In genomic region chr2:166000769-166001168, GRCm38 (mm10) we compare ENCODE assay signal across 9 mouse cellular contexts. TPM values are rescaled to one million over a fixed set of nuclear protein-coding genes. Genes with fewer than 3 reads are reported as not detected.
DNase-seq lines count a peak whose midpoint lies in the region; ATAC-seq lines count a peak whose summit lies in the region.
"Had no signal": no experiment of that assay in that cellular context is flagged by ENCODE, and none has a peak within 500 bp of the region (broad histone marks: within the 10 kb centered on the region; RNA-seq: fewer than 3 reads in every experiment).

No protein-coding gene starts in this region.

- H3K27ac ChIP-seq in heart, embryonic 14.5 days (replicated peaks in 1 of 2; ENCODE audit: control insufficient read depth in 1 of 2, insufficient read depth in 1 of 2, low read depth in 2 of 2, low read length in 2 of 2) = 0 out of 4 replicates have a peak overlapping the region, but pooled peaks of 1 of the 2 experiments have one; percentile 4
- no peak overlapping the region; the same call in 1 of the 2 replicates for H3K27ac ChIP-seq in embryonic facial prominence, embryonic 11.5 days (replicated peaks; ENCODE audit: low read depth, low read length)
- H3K27ac ChIP-seq in macrophage = peak overlapping the region; percentile 25

- ATAC-seq in heart, embryonic 14.5 days (ENCODE audit: insufficient number of reproducible peaks, insufficient read depth, low FRiP score, low read depth) = no peak
- no peak for ATAC-seq in embryonic facial prominence, embryonic 11.5 days (replicated peaks; ENCODE audit: insufficient number of reproducible peaks, low FRiP score, low TSS enrichment, low read depth)

- H3K27me3 ChIP-seq in heart, embryonic 14.5 days (ENCODE audit: control insufficient read depth, insufficient read depth, low read length) = no peaks in the 10 kb centered on the region
- H3K27me3 ChIP-seq in embryonic facial prominence, embryonic 11.5 days (ENCODE audit: control insufficient read depth, insufficient read depth, low read length) = no peaks in the 10 kb centered on the region

- no peaks in the 10 kb centered on the region for H3K9me3 ChIP-seq in heart, embryonic 14.5 days (ENCODE audit: control insufficient read depth, low read length)
- no peaks in the 10 kb centered on the region for H3K9me3 ChIP-seq in embryonic facial prominence, embryonic 11.5 days (replicated peaks; ENCODE audit: control insufficient read depth, low read length)

- H3K9ac ChIP-seq in heart, embryonic 14.5 days (ENCODE audit: low read length) = no peak overlapping the region; the same call in 1 of the 2 replicates
- H3K9ac ChIP-seq in embryonic facial prominence, embryonic 11.5 days (replicated peaks; ENCODE audit: low read length) = no peak overlapping the region

- intact Hi-C loops in gastrocnemius, postnatal 36 days (cut with DNase I) = no loop called here

- H3K4me1 ChIP-seq in heart, embryonic 14.5 days (ENCODE audit: control insufficient read depth in 2 of 2, insufficient read depth in 2 of 2, low read length in 2 of 2) = peaks cover 9 to 32% of the 10 kb centered on the region in 2 experiments
- peaks cover 7% of the 10 kb centered on the region; the same call in 1 of the 2 replicates for H3K4me1 ChIP-seq in embryonic facial prominence, embryonic 11.5 days (ENCODE audit: control insufficient read depth, insufficient read depth, low read length)

- no peak overlapping the region for H3K4me3 ChIP-seq in heart, embryonic 14.5 days (ENCODE audit: control insufficient read depth in 1 of 2, insufficient read depth in 1 of 2, low read depth in 1 of 2, low read length in 2 of 2)
- no peak overlapping the region for H3K4me3 ChIP-seq in embryonic facial prominence, embryonic 11.5 days (ENCODE audit: low read depth, low read length)
- H3K4me3 ChIP-seq in macrophage (ENCODE audit: inconsistent target) = no peak overlapping the region

- H3K36me3 ChIP-seq in heart, embryonic 14.5 days (ENCODE audit: control insufficient read depth, insufficient read depth, low read length) = 0 out of 2 replicates have a peak, but pooled peaks cover 2% of the 10 kb centered on the region
- H3K36me3 ChIP-seq in embryonic facial prominence, embryonic 11.5 days (replicated peaks; ENCODE audit: control insufficient read depth, insufficient read depth, low read depth, low read length) = no peaks in the 10 kb centered on the region
- no peaks in the 10 kb centered on the region for H3K36me3 ChIP-seq in macrophage (ENCODE audit: inconsistent target)

- H3K79me2 ChIP-seq in macrophage (ENCODE audit: inconsistent target) = peaks cover 100% of the 10 kb centered on the region

- H3K4me2 ChIP-seq in heart, embryonic 14.5 days (ENCODE audit: low read length) = peak overlapping the region; percentile 22
- H3K4me2 ChIP-seq in embryonic facial prominence, embryonic 11.5 days (ENCODE audit: low read depth, low read length) = peak overlapping the region; percentile 13; the same call in 1 of the 2 replicates

- no peak for DNase-seq in heart, adult 9 months (ENCODE audit: low spot score in 2 of 2)
- peak; percentile 37 for DNase-seq in CD4-positive, CD25-positive, alpha-beta regulatory T cell, adult 2 months (ENCODE audit: low read depth, low spot score)
- DNase-seq in embryonic facial prominence, embryonic 11.5 days (ENCODE audit: low spot score) = peak; percentile 42
- DNase-seq in gastrocnemius, adult 18-20 months (ENCODE audit: low spot score) = no peak
- DNase-seq in ovary, postnatal 10 days (ENCODE audit: low spot score) = no peak
- no peak for DNase-seq in gastrocnemius, postnatal 36 days
- DNase-seq: gastrocnemius, postnatal 14 days had no signal

- 33% methylated on average over 5 of the region's 5 CpGs for WGBS in heart, embryonic 14.5 days
- WGBS in embryonic facial prominence, embryonic 11.5 days = 11% methylated on average over 5 of the region's 5 CpGs
- 22% methylated on average over 5 of the region's 5 CpGs for WGBS in macrophage (ENCODE audit: missing documents)

RNA-seq across cellular contexts. Expression of gene Ncoa3, which starts 8.3 kb away (rescaled TPM):
- polyA plus RNA-seq in heart, embryonic 14.5 days (2014; fragmentation: Nextera tagmentation; extraction: Ambion mirVana) = 12.5 and 13.1 TPM in 2 replicates
- 16.2 and 18.0 TPM in 2 replicates for polyA plus RNA-seq in embryonic facial prominence, embryonic 11.5 days (2014; fragmentation: Nextera tagmentation; extraction: Ambion mirVana)
- 100 to 1,000 TPM in 23 of 26 experiments, 10 to 100 TPM in 3; 62.1 to 293 (median 204) TPM for total RNA-seq in macrophage (2018; cell fraction: chromatin; rRNA removed)
- total RNA-seq in macrophage (2018; cell fraction: cytosol; rRNA removed) = 100 to 1,000 TPM in 3 of 26 experiments, 10 to 100 TPM in 23; 52.7 to 107 (median 91.0) TPM
- total RNA-seq in macrophage (2018; cell fraction: nucleus; rRNA removed) = 100 to 1,000 TPM in 21 of 26 experiments, 10 to 100 TPM in 5; 76.5 to 218 (median 154) TPM
- polyA plus RNA-seq in macrophage (2018) = 48.3 to 71.1 TPM (median 65.0 TPM) in 3 replicates
- total RNA-seq in gastrocnemius, adult 18-20 months (2021) = 10 to 100 TPM; 14.6 to 20.4 TPM
- 10 to 100 TPM; 13.5 to 13.9 TPM for total RNA-seq in gastrocnemius, postnatal 36 days (2021)

Comparison
In these comparisons a context has a peak if more than half of its experiments do, and no peak if none do; other contexts are left out.
1. DNase-seq: peak in CD4-positive, CD25-positive, alpha-beta regulatory T cell, adult 2 months (single experiment) and embryonic facial prominence, embryonic 11.5 days (single experiment); none in heart, adult 9 months (0 of 2), gastrocnemius, adult 18-20 months (single experiment), ovary, postnatal 10 days (single experiment) and gastrocnemius, postnatal 36 days (0 of 2).